Mouse (Mus musculus) limb, embryonic 14.5 days (tissue): ENCODE measurements at regions not wholly inside any gene's neighbourhood (a gene's known extent, or its start where the extent isn't known, plus 50 kb on each side); places are given as distances from the start of the nearest gene placed in this dataset.
"Not testable (repeated sequence)": the region's sequence is repeated elsewhere in the genome, so short reads cannot be mapped to it uniquely, and the experiment has no call there.

Experiments
- ATAC-seq: fragments of 200-750 bp; cut with Nextera tagmentation; 2 replicates; pipeline ENCODE4 v1.8.0; 2017; ENCODE audit warnings: low read depth, moderate number of reproducible peaks, moderate TSS enrichment; ENCODE audit not compliant: low FRiP score
- DNase-seq: peaks from one replicate; pipeline ENCODE4 v3.0.0-alpha.2; 2015; ENCODE audit warnings: low spot score
- H3K27ac ChIP-seq: fragments of 300-500 bp; sonication (generic); replicated peaks from 2 replicates; pipeline ENCODE4 v1.5.1; 2014; ENCODE audit warnings: low read depth, mild to moderate bottlenecking, low read length, moderate library complexity, mixed read lengths
- H3K27me3 ChIP-seq: fragments of 300-500 bp; sonication (generic); 2 replicates; pipeline ENCODE4 v1.6.1; 2014; ENCODE audit warnings: low read length, mixed read lengths; ENCODE audit not compliant: control insufficient read depth, insufficient read depth
- H3K36me3 ChIP-seq: fragments of 300-500 bp; sonication (generic); 2 replicates; pipeline ENCODE4 v1.6.1; 2014; ENCODE audit warnings: mild to moderate bottlenecking, low read length, moderate library complexity, mixed read lengths; ENCODE audit not compliant: control insufficient read depth, insufficient read depth
- H3K4me1 ChIP-seq: fragments of 300-500 bp; sonication (generic); 2 replicates; pipeline ENCODE4 v1.6.1; 2014; ENCODE audit warnings: antibody characterized with exemption, low read length, mixed read lengths; ENCODE audit not compliant: control insufficient read depth, insufficient read depth
- H3K4me2 ChIP-seq: fragments of 300-500 bp; sonication (generic); replicated peaks from 2 replicates; pipeline ENCODE4 v1.6.1; 2014; ENCODE audit warnings: low read depth, mild to moderate bottlenecking, low read length, moderate library complexity; ENCODE audit not compliant: severe bottlenecking
- H3K4me3 ChIP-seq: fragments of 300-500 bp; sonication (generic); replicated peaks from 2 replicates; pipeline ENCODE4 v1.5.1; 2014; ENCODE audit warnings: low read length
- H3K9ac ChIP-seq: fragments of 300-500 bp; sonication (generic); 2 replicates; pipeline ENCODE4 v1.6.1; 2014; ENCODE audit warnings: mild to moderate bottlenecking, low read depth, low read length, moderate library complexity; ENCODE audit not compliant: severe bottlenecking
- H3K9me3 ChIP-seq: fragments of 300-500 bp; sonication (generic); 2 replicates; pipeline ENCODE4 v1.6.1; 2016; ENCODE audit warnings: low read length; ENCODE audit not compliant: control insufficient read depth
- POLR2A ChIP-seq: fragments of 200-500 bp; IDR thresholded peaks from 2 replicates; pipeline ENCODE4 v1.8.0; 2012; ENCODE audit warnings: inconsistent platforms, mild to moderate bottlenecking, moderate library complexity, borderline replicate concordance; ENCODE audit not compliant: insufficient read depth, insufficient read length; ENCODE audit errors: extremely low read depth
- WGBS: fragments of 180-500 bp; shearing (Covaris S2); extraction: QIAGEN DNeasy Blood & Tissue Kit; methylation state at CpG from one replicate; pipeline ENCODE4 v1.1.7; 2014; 5-methylcytosine and 5-hydroxymethylcytosine counted together

GRCm38 (mm10) chr5:16937840-16938239 is 146.2 kb downstream of the Gm28710 start:
- H3K27ac ChIP-seq = no peak overlapping the region
- DNase-seq (peak; percentile 89), ATAC-seq (no peak)
- H3K4me3 ChIP-seq = no peak overlapping the region
- 54% methylated on average over 1 of the region's 1 CpGs for WGBS
- H3K27me3 ChIP-seq = no peaks in the 10 kb centered on the region
- H3K4me1 ChIP-seq = no peaks in the 10 kb centered on the region
- no peak for TF ChIP-seq POLR2A
- H3K36me3 ChIP-seq = no peaks in the 10 kb centered on the region
- no peak overlapping the region for H3K4me2 ChIP-seq
- H3K9ac ChIP-seq = no peak overlapping the region
- no peaks in the 10 kb centered on the region for H3K9me3 ChIP-seq

- Histone ChIP-seq H3K4me2 (no peak overlapping the region), H3K9me3 (no peaks in the 10 kb centered on the region), H3K9ac (no peak overlapping the region), H3K4me1 (no peaks in the 10 kb centered on the region), H3K27ac (no peak overlapping the region), H3K4me3 (no peak overlapping the region), H3K36me3 (no peaks in the 10 kb centered on the region), H3K27me3 (no peaks in the 10 kb centered on the region)
- no peak for TF ChIP-seq POLR2A
- WGBS = 10% methylated on average over 1 of the region's 1 CpGs
- ATAC-seq (peak; percentile 37; the same call in 1 of the 2 replicates), DNase-seq (peak; percentile 81)
Observed at GRCm38 (mm10) chr5:16947430-16947829, 155.8 kb downstream of the Gm28710 start.

GRCm38 (mm10) chr5:16967735-16968134 is 176.1 kb downstream of the Gm28710 start:
- WGBS = 66% methylated on average over 4 of the region's 4 CpGs

GRCm38 (mm10) chr5:16968817-16969216 is 177.2 kb downstream of the Gm28710 start:
- WGBS = 73% methylated on average over 1 of the region's 1 CpGs
- DNase-seq, H3K27me3 ChIP-seq, H3K9me3 ChIP-seq, ATAC-seq, H3K9ac ChIP-seq, H3K4me1 ChIP-seq, H3K4me3 ChIP-seq, H3K27ac ChIP-seq, H3K4me2 ChIP-seq, H3K36me3 ChIP-seq: not testable (repeated sequence)

More at GRCm38 (mm10) chr5:16967735-16968134, 176.1 kb downstream of the Gm28710 start:
- Histone ChIP-seq H3K4me1 (no peaks in the 10 kb centered on the region), H3K4me2 (no peak overlapping the region), H3K9me3 (no peaks in the 10 kb centered on the region), H3K4me3 (no peak overlapping the region), H3K36me3 (no peaks in the 10 kb centered on the region), H3K9ac (no peak overlapping the region), H3K27ac (no peak overlapping the region), H3K27me3 (no peaks in the 10 kb centered on the region)
- no peak for TF ChIP-seq POLR2A
- DNase-seq (no peak), ATAC-seq (no peak)

GRCm38 (mm10) chr5:16973206-16973896 is 181.7 kb downstream of the Gm28710 start:
- no peaks in the 10 kb centered on the region for H3K4me1 ChIP-seq
- WGBS = 51% methylated on average over 1 of the region's 1 CpGs
- no peak for DNase-seq

More at GRCm38 (mm10) chr5:16973206-16973896, 181.7 kb downstream of the Gm28710 start:
- Histone ChIP-seq H3K36me3 (no peaks in the 10 kb centered on the region), H3K27me3 (no peaks in the 10 kb centered on the region), H3K27ac (no peak overlapping the region), H3K9me3 (no peaks in the 10 kb centered on the region), H3K4me3 (no peak overlapping the region), H3K9ac (no peak overlapping the region), H3K4me2 (no peak overlapping the region)
- ATAC-seq = no peak
- TF ChIP-seq POLR2A = no peak
